ENCODE assay signal across 30 mouse cellular contexts in genomic region chr9:66673771-66674170, GRCm38 (mm10). TPM values are rescaled to one million over a fixed set of nuclear protein-coding genes. Genes with fewer than 3 reads are reported as not detected.
DNase-seq lines count a peak whose midpoint lies in the region; ATAC-seq and TF ChIP-seq lines count a peak whose summit lies in the region.
"Had no signal": no experiment of that assay in that cellular context is flagged by ENCODE, and none has a peak within 500 bp of the region (broad histone marks: within the 10 kb centered on the region; RNA-seq: fewer than 3 reads in every experiment).

No protein-coding gene starts in this region.

- H3K27me3 ChIP-seq in heart, embryonic 10.5 days (ENCODE audit: insufficient read depth, poor library complexity, severe bottlenecking): no peaks in the 10 kb centered on the region
- no peaks in the 10 kb centered on the region for H3K27me3 ChIP-seq in heart, embryonic 16.5 days (ENCODE audit: control insufficient read depth, insufficient read depth, low read length)
- no peaks in the 10 kb centered on the region for H3K27me3 ChIP-seq in intestine, postnatal 0 days (replicated peaks; ENCODE audit: control insufficient read depth, insufficient read depth, low read length)
- H3K27me3 ChIP-seq: embryonic facial prominence, embryonic 13.5 days; hindbrain, embryonic 12.5 days; kidney, embryonic 15.5 days; limb, embryonic 13.5 days; neural tube, embryonic 12.5 days; Patski had no signal

- no peaks in the 10 kb centered on the region for H3K36me3 ChIP-seq in heart, embryonic 10.5 days
- no peaks in the 10 kb centered on the region for H3K36me3 ChIP-seq in heart, embryonic 16.5 days (ENCODE audit: control insufficient read depth, insufficient read depth)
- H3K36me3 ChIP-seq in intestine, postnatal 0 days (ENCODE audit: control insufficient read depth, insufficient read depth): no peaks in the 10 kb centered on the region
- H3K36me3 ChIP-seq: embryonic facial prominence, embryonic 13.5 days; G1E; hindbrain, embryonic 12.5 days; kidney, embryonic 15.5 days; limb, embryonic 13.5 days; neural tube, embryonic 12.5 days had no signal

- no peak for DNase-seq in heart, embryonic 10.5 days (ENCODE audit: low spot score)
- no peak for DNase-seq in heart, adult 9 months (ENCODE audit: low spot score in 2 of 2)
- DNase-seq in heart, postnatal 4 days: no peak
- DNase-seq in 3T3-L1 (ENCODE audit: low read depth, low spot score) (peak; percentile 51), adipocyte (ENCODE audit: low spot score) (no peak)
- no peak for DNase-seq in adrenal gland, postnatal 14 days
- DNase-seq: adrenal gland, postnatal 36 days; cerebellum, adult 18-20 months; cerebellum, postnatal 10 days; heart, postnatal 14 days; kidney, adult 18-20 months; kidney, postnatal 4 days; right cerebral cortex, adult 18-20 months; right cerebral cortex, postnatal 4 days; thymus, adult 2 months; thymus, postnatal 36 days had no signal

- peak overlapping the region; percentile 2; the same call in 1 of the 2 replicates for H3K27ac ChIP-seq in heart, embryonic 10.5 days
- no peak overlapping the region for H3K27ac ChIP-seq in heart, embryonic 16.5 days (ENCODE audit: low read length)
- no peak overlapping the region for H3K27ac ChIP-seq in intestine, postnatal 0 days (ENCODE audit: low read depth, low read length)
- H3K27ac ChIP-seq: embryonic facial prominence, embryonic 13.5 days; hindbrain, embryonic 12.5 days; kidney, embryonic 15.5 days; limb, embryonic 13.5 days; neural tube, embryonic 12.5 days had no signal

- H3K4me1 ChIP-seq in heart, embryonic 10.5 days: peaks cover 18% of the 10 kb centered on the region; the same call in 1 of the 2 replicates
- peaks cover 14% of the 10 kb centered on the region; the same call in 1 of the 2 replicates for H3K4me1 ChIP-seq in heart, embryonic 16.5 days (ENCODE audit: control insufficient read depth, insufficient read depth, low read length)
- H3K4me1 ChIP-seq in intestine, postnatal 0 days (replicated peaks; ENCODE audit: control insufficient read depth, insufficient read depth, low read length): peaks cover 7% of the 10 kb centered on the region; the same call in 1 of the 2 replicates
- H3K4me1 ChIP-seq: hindbrain, embryonic 12.5 days; neural tube, embryonic 12.5 days had no signal

- no peaks in the 10 kb centered on the region for H3K9me3 ChIP-seq in heart, embryonic 10.5 days
- no peaks in the 10 kb centered on the region for H3K9me3 ChIP-seq in heart, embryonic 16.5 days (replicated peaks; ENCODE audit: control insufficient read depth, low read length)
- H3K9me3 ChIP-seq in intestine, postnatal 0 days (ENCODE audit: control insufficient read depth): no peaks in the 10 kb centered on the region
- H3K9me3 ChIP-seq: G1E; hindbrain, embryonic 12.5 days; kidney, embryonic 15.5 days; limb, embryonic 13.5 days; neural tube, embryonic 12.5 days had no signal

- no peak for TF ChIP-seq CTCF in intestine, postnatal 0 days (IDR thresholded peaks at IDR 0.05; ENCODE audit: low read depth)

- peak; percentile 55 for ATAC-seq in heart, embryonic 16.5 days (replicated peaks; ENCODE audit: extremely low read depth, insufficient read depth, low FRiP score)
- peak; percentile 76 for ATAC-seq in intestine, postnatal 0 days
- ATAC-seq: forebrain, embryonic 16.5 days; midbrain, embryonic 16.5 days; Patski had no signal

- no peak overlapping the region for H3K4me2 ChIP-seq in heart, embryonic 16.5 days (ENCODE audit: low read depth, low read length)
- no peak overlapping the region for H3K4me2 ChIP-seq in intestine, postnatal 0 days (replicated peaks; ENCODE audit: low read depth)
- H3K4me2 ChIP-seq: embryonic facial prominence, embryonic 13.5 days; hindbrain, embryonic 12.5 days; kidney, embryonic 15.5 days; limb, embryonic 13.5 days; liver, embryonic 11.5 days; midbrain, embryonic 11.5 days; neural tube, embryonic 12.5 days had no signal

- 30% methylated on average over 2 of the region's 2 CpGs for WGBS in heart, embryonic 10.5 days
- 17% methylated on average over 2 of the region's 2 CpGs for WGBS in heart, embryonic 16.5 days
- WGBS in intestine, postnatal 0 days: 23% methylated on average over 2 of the region's 2 CpGs

- no peak overlapping the region for H3K9ac ChIP-seq in heart, embryonic 16.5 days (ENCODE audit: low read length)
- no peak overlapping the region for H3K9ac ChIP-seq in intestine, postnatal 0 days (ENCODE audit: low read depth, low read length)
- H3K9ac ChIP-seq: embryonic facial prominence, embryonic 13.5 days; hindbrain, embryonic 12.5 days; kidney, embryonic 15.5 days; limb, embryonic 13.5 days; neural tube, embryonic 12.5 days had no signal

- no peak overlapping the region for H3K4me3 ChIP-seq in heart, embryonic 10.5 days
- no peak overlapping the region for H3K4me3 ChIP-seq in heart, embryonic 16.5 days (ENCODE audit: low read length)
- H3K4me3 ChIP-seq in intestine, postnatal 0 days (ENCODE audit: low read depth, low read length): no peak overlapping the region
- H3K4me3 ChIP-seq: embryonic facial prominence, embryonic 13.5 days; erythroblast, embryonic 14.5 days; hindbrain, embryonic 12.5 days; kidney, embryonic 15.5 days; limb, embryonic 13.5 days; neural tube, embryonic 12.5 days had no signal

RNA-seq across cellular contexts. Expression of gene Car12, which starts 39.7 kb away (rescaled TPM):
- 0.70 and 1.3 TPM in 2 replicates for polyA plus RNA-seq in heart, embryonic 10.5 days (2016; fragmentation: Nextera tagmentation; extraction: Ambion mirVana)
- 0.79 and 0.81 TPM in 2 replicates for polyA plus RNA-seq in heart, embryonic 16.5 days (2015; fragmentation: Nextera tagmentation; extraction: Ambion mirVana)
- total RNA-seq in heart, postnatal 4 days (2021): under 1 TPM; 0.19 to 0.20 TPM
- polyA plus RNA-seq in intestine, postnatal 0 days (2015; fragmentation: Nextera tagmentation; extraction: Ambion mirVana): 5.9 and 7.3 TPM in 2 replicates
- total RNA-seq in adrenal gland, postnatal 14 days (2021): 0.33 and 0.49 TPM in 2 replicates
- total RNA-seq: heart, postnatal 14 days had no signal
- polyA plus RNA-seq: erythroblast, embryonic 14.5 days; G1E had no signal
